Mouse (Mus musculus) intestine, embryonic 15.5 days (tissue): Measurements from ENCODE around the gene Adap2. TPM values are rescaled to one million over a fixed set of nuclear protein-coding genes. Genes with fewer than 3 reads are reported as not detected.
A peak's percentile ranks its signal among the peaks of the same experiment; 100 is the strongest.
"Not testable (repeated sequence)": the region's sequence is repeated elsewhere in the genome, so short reads cannot be mapped to it uniquely, and the experiment has no call there.

Experiments
- ATAC-seq: fragments of 200-750 bp; cut with Nextera tagmentation; 2 replicates; pipeline ENCODE4 v1.8.0; 2017; ENCODE audit warnings: moderate TSS enrichment, moderate library complexity
- H3K27ac ChIP-seq: fragments of 300-500 bp; sonication (generic); 2 replicates; pipeline ENCODE4 v1.5.1; 2015; ENCODE audit warnings: mild to moderate bottlenecking, inconsistent platforms
- H3K27me3 ChIP-seq: fragments of 300-500 bp; sonication (generic); replicated peaks from 2 replicates; pipeline ENCODE4 v1.6.1; 2015; ENCODE audit warnings: inconsistent platforms
- H3K36me3 ChIP-seq: fragments of 300-500 bp; sonication (generic); 2 replicates; pipeline ENCODE4 v1.6.1; 2015; ENCODE audit warnings: inconsistent platforms
- H3K4me1 ChIP-seq: fragments of 300-500 bp; sonication (generic); replicated peaks from 2 replicates; pipeline ENCODE4 v1.6.1; 2015; ENCODE audit warnings: inconsistent platforms
- H3K4me2 ChIP-seq: fragments of 300-500 bp; sonication (generic); replicated peaks from 2 replicates; pipeline ENCODE4 v1.6.1; 2015; ENCODE audit warnings: mild to moderate bottlenecking, inconsistent platforms
- H3K4me3 ChIP-seq: fragments of 300-500 bp; sonication (generic); replicated peaks from 2 replicates; pipeline ENCODE4 v1.5.1; 2015; ENCODE audit warnings: inconsistent platforms
- H3K9ac ChIP-seq: fragments of 300-500 bp; sonication (generic); 2 replicates; pipeline ENCODE4 v1.6.1; 2015; ENCODE audit warnings: inconsistent platforms
- H3K9me3 ChIP-seq: fragments of 300-500 bp; sonication (generic); 2 replicates; pipeline ENCODE4 v1.6.1; 2016; ENCODE audit warnings: inconsistent platforms
- WGBS: fragments of 180-500 bp; shearing (Covaris S2); methylation state at CpG from one replicate; pipeline ENCODE4 v1.1.7; 2015; 5-methylcytosine and 5-hydroxymethylcytosine counted together
- polyA plus RNA-seq: library from polyadenylated mRNA; unstranded; fragments of >200 nt; fragmentation: Nextera tagmentation; extraction: Ambion mirVana; gene quantifications from 2 replicates; pipeline ENCODE4 v1.2.1, GENCODE M21; 2015

The Adap2 gene
- polyA plus RNA-seq, 1 experiment from 2014 or later: 3.6 TPM

DNA sequence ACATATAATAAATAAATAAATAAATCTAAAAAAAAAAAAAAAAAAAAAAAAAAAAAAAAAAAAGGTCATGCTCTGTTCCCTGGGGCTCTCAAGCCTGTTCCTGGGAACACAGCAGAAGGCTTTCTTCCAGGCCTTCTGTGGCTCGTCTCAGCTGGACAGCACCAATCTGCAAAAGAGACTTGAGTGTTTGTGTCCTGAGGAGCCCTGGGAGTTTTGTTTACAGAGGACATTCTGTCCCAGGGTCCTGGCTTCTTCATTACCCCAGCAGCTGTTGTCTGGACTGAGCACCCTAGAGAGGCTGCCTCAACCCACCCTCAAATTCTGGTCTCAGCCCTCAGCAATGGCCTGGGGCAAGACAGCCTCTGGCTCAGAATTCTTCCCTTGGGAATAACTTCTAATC is 5.6 kb upstream of the Adap2 start:
- H3K27me3 ChIP-seq: 0 out of 2 replicates have a peak, but pooled peaks cover 3% of the 10 kb centered on the region
- no peaks in the 10 kb centered on the region for H3K9me3 ChIP-seq
- H3K27ac ChIP-seq: no peak overlapping the region
- H3K9ac ChIP-seq: no peak overlapping the region
- no peak overlapping the region for H3K4me2 ChIP-seq
- no peaks in the 10 kb centered on the region for H3K36me3 ChIP-seq
- 19% methylated on average over 1 of the region's 1 CpGs for WGBS
- H3K4me1 ChIP-seq: no peaks in the 10 kb centered on the region
- no peak overlapping the region for H3K4me3 ChIP-seq
- no peak for ATAC-seq

DNA sequence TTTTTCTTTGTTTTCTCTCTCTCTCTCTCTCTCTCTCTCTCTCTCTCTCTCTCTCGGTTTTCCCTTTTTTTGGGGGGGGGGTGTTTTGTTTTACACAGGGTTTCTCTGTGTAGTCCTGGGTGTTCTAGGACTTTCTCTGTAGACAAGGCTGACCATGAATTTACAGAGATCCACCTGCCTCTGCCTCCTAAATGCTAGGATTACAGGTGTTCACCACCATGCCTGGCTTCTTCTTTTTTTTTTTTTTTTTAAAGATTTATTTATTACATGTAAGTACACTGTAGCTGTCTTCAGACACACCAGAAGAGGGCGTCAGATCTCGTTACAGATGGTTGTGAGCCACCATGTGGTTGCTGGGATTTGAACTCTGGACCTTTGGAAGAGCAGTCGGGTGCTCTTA is 4.9 kb upstream of the Adap2 start:
- not testable (repeated sequence) for H3K27ac ChIP-seq, H3K9ac ChIP-seq, H3K9me3 ChIP-seq, H3K4me2 ChIP-seq, H3K4me1 ChIP-seq, H3K27me3 ChIP-seq, H3K4me3 ChIP-seq, ATAC-seq, H3K36me3 ChIP-seq
- 67% methylated on average over 3 of the region's 4 CpGs for WGBS

DNA sequence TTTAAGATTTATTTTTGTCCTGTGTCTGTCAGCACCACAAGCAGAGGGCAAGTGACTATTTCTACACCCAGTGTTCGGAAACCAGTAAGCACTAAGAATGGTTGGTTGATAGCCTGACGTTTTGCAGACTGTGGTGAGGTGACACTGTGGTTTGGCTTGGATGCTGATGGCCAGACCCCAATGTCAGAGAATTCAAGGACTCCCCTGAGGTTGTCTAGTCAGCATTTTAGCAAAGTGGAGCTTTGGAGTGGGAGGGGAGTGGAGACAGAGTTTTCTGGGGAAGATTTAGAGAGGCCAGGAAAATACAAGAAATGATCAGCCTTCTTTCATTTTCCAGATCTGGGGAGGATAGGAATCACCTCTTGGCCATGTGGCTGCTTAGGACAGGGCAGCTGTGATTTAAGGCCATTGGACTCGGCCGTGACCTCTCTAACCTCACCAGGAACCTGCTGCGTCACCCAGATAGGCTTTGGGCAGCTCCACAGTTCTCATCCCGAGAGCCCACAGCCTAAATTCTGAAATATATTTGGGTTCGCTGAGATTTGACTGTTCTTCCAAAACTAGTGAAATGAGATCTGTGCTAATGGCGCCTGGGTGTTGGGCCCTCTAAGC is 4.4 kb upstream of the Adap2 start:
- no peak for ATAC-seq
- H3K9ac ChIP-seq: no peak overlapping the region
- WGBS: 78% methylated on average over 8 of the region's 8 CpGs

DNA sequence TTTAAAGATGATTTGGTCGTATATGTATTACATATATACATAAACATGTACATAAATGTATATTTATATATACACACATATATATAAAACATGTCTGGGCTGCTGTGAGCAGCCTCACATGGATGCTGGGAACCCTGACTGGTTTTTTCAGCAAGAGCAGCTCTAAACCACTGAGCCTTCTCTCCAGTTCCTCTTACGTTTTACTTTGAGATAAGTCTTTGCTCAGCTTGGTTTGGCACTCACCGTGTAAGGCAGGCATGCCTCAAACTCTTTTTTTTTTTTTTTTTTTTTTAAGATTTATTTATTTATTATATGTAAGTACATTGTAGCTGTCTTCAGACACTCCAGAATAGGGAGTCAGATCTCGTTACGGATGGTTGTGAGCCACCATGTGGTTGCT is 3.3 kb upstream of the Adap2 start:
- Histone ChIP-seq H3K36me3 (no peaks in the 10 kb centered on the region), H3K4me2 (no peak overlapping the region), H3K9ac (no peak overlapping the region), H3K27ac (no peak overlapping the region), H3K9me3 (no peaks in the 10 kb centered on the region), H3K27me3 (peaks cover 16% of the 10 kb centered on the region), H3K4me1 (no peaks in the 10 kb centered on the region), H3K4me3 (no peak overlapping the region)
- ATAC-seq: no peak
- WGBS: 67% methylated on average over 5 of the region's 5 CpGs

More for the DNA sequence above, 4.4 kb upstream of the Adap2 start:
- H3K27ac ChIP-seq: no peak overlapping the region
- H3K27me3 ChIP-seq: peaks cover 9% of the 10 kb centered on the region
- no peaks in the 10 kb centered on the region for H3K9me3 ChIP-seq
- H3K36me3 ChIP-seq: no peaks in the 10 kb centered on the region
- H3K4me2 ChIP-seq: no peak overlapping the region
- H3K4me1 ChIP-seq: no peaks in the 10 kb centered on the region
- H3K4me3 ChIP-seq: no peak overlapping the region

DNA sequence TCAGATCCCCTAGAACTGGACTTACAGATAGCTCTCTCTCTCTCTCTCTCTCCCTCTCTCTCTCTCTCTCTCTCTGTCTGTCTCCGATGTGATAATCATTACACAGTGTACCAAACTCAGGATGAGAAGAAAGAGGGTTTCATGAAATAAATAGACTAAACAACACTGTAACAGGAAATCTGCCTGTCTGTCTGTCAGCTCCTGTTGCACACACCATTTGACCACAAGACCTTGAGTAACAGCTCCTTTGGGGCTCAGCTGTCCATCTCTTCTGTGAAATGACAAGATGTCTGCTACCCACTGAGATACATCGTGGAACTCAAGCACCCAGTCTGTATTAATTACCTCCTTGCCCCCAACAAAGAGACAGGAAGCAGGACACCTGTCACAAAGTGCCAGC is 2.4 kb upstream of the Adap2 start:
- WGBS: 52% methylated on average over 2 of the region's 2 CpGs
- ATAC-seq: no peak
- Histone ChIP-seq H3K4me1 (no peaks in the 10 kb centered on the region), H3K9me3 (no peaks in the 10 kb centered on the region), H3K27me3 (peaks cover 16% of the 10 kb centered on the region), H3K9ac (no peak overlapping the region), H3K36me3 (no peaks in the 10 kb centered on the region), H3K4me3 (no peak overlapping the region), H3K27ac (0 out of 2 replicates have a peak overlapping the region, but pooled peaks have one; percentile 6), H3K4me2 (no peak overlapping the region)

DNA sequence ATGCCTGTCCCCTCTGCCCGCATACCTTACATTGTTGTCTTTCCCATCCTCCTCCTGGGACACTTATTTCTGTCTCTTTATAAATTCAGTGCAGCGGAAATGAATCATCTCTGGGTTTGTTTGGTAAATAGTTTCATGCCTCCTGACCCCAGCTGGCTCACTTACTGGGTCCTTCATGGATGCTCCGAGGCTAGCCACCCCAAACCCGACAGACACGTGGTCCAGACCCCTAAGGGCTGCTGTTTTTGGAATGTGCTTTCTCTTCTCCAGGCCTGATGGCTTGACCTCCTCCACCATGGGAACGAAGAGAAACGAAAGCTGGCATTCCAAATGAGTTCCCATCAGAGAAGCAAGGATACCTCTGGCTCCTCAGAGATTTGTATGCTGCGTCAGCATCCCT is 1.5 kb upstream of the Adap2 start:
- Histone ChIP-seq H3K4me3 (no peak overlapping the region), H3K4me1 (no peaks in the 10 kb centered on the region), H3K27me3 (peaks cover 16% of the 10 kb centered on the region), H3K9me3 (no peaks in the 10 kb centered on the region), H3K4me2 (no peak overlapping the region), H3K9ac (no peak overlapping the region), H3K36me3 (no peaks in the 10 kb centered on the region), H3K27ac (no peak overlapping the region)
- ATAC-seq: no peak
- WGBS: 62% methylated on average over 8 of the region's 8 CpGs

DNA sequence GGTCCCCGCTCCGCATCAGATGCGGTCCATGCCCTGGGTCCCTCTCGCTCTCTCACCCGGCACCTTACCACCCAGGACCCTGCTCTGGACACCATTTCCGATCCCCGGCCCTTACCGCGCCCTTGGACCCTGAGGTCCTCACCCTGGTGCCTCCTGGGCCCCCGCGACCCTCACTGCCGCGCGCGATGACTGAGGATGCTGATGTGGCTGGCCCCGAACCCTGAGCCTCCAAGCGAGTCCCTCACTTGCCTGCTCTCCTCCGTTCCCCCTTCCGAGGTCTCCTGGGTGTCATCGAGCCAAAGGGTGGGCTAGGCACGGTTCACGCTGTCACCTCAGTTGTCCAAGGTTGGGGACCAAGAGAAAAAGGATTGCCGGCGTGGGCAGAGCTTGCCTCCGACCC is 596 bp downstream of the Adap2 start:
- Histone ChIP-seq H3K27ac (no peak overlapping the region), H3K4me3 (peak overlapping the region; percentile 56), H3K4me2 (peak overlapping the region; percentile 87), H3K9me3 (no peaks in the 10 kb centered on the region), H3K36me3 (no peaks in the 10 kb centered on the region), H3K9ac (peak overlapping the region; percentile 53), H3K4me1 (no peaks in the 10 kb centered on the region), H3K27me3 (peaks cover 16% of the 10 kb centered on the region)
- ATAC-seq: 0 out of 2 replicates have a peak, but pooled peaks have one; percentile 5
- 33% methylated on average over 25 of the region's 25 CpGs for WGBS

DNA sequence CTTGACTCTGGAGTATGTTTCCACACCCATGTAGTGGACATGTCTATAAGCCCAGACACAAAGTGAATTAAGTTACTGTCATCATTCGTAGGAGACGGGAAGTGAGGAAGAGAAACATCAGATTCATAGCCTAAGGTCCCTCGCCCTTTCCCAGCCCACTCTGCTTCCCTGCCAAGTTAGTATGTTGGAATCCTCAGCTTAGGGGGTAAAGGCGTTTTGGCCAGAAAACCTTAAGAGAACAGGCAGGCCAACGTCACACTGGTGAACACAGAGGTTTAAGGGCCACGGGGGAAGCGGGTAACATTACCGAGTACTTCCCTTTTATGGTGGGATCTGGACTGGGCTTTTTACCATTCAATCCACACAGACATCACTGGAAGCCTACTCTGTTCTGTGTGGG is 1.6 kb downstream of the Adap2 start:
- Histone ChIP-seq H3K27me3 (peaks cover 16% of the 10 kb centered on the region), H3K36me3 (no peaks in the 10 kb centered on the region), H3K27ac (no peak overlapping the region), H3K9me3 (no peaks in the 10 kb centered on the region), H3K4me1 (no peaks in the 10 kb centered on the region), H3K9ac (no peak overlapping the region), H3K4me2 (no peak overlapping the region; the same call in 1 of the 2 replicates), H3K4me3 (no peak overlapping the region)
- 78% methylated on average over 8 of the region's 8 CpGs for WGBS
- ATAC-seq: no peak

DNA sequence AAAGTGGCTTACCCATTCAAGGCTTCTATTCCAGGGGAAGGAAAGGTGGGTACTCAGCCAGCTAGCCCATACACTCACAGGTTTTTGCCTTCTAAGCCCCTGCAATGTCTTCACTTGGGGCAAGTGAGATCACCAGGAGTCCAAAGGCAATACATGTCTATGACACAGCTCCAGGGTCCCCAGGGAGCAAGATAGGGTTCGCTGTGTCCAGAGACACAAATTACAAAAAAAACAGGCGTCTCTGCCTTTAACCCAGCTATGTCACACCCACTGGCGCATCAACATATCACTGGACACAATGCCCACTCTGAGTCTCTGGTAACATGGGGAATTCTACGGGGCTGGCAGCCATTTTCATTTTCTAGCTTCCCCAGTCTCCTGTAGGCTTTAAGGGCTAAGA is 2.1 kb downstream of the Adap2 start:
- 88% methylated on average over 4 of the region's 4 CpGs for WGBS
- Histone ChIP-seq H3K27me3 (peaks cover 16% of the 10 kb centered on the region), H3K9ac (no peak overlapping the region), H3K9me3 (no peaks in the 10 kb centered on the region), H3K36me3 (no peaks in the 10 kb centered on the region), H3K27ac (no peak overlapping the region), H3K4me3 (no peak overlapping the region), H3K4me1 (no peaks in the 10 kb centered on the region), H3K4me2 (no peak overlapping the region; the same call in 1 of the 2 replicates)
- ATAC-seq: no peak

DNA sequence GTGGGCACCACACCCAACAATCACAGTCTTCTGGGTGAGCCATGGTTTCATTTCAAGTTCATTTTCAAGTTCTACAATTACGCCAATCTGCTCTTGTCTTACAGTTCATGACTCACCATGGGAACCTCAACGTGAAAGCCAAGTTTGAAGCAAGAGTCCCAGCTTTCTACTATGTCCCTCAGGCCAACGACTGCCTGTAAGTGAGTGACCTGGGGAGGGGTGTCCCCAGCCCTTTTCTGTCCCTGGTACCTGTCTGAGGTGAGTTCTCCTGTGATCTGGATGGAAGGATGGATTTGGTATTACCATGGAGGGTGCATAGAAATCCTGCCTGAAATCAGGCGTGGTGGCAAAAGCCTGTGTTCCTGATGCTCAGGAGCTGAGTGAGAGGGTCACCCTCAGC is 2.9 kb downstream of the Adap2 start:
- 81% methylated on average over 4 of the region's 4 CpGs for WGBS
- ATAC-seq: no peak

DNA sequence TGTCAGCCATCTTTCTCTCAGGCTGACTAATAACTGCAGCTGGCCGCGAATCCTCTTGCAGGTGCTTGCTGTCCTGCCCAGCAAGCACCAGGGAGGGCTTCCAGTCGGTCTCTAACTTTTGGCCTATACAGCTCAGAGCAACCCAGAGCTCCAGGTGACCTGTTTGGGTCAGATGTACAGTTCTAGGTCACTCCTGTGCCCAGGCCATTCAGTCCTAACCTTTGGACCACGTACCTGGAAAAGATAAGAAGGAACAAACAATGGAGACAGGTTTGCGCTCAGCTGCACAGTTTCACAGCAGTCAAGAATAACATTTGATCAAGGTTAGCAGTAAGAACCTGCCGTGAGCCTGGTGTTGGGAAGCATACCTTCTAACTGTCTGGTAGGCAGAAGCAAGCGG is 5.1 kb downstream of the Adap2 start:
- H3K27me3 ChIP-seq: peaks cover 13% of the 10 kb centered on the region
- H3K9me3 ChIP-seq: no peaks in the 10 kb centered on the region
- peak; percentile 49; the same call in 1 of the 2 replicates for ATAC-seq
- no peaks in the 10 kb centered on the region for H3K4me1 ChIP-seq
- H3K36me3 ChIP-seq: no peaks in the 10 kb centered on the region
- H3K4me2 ChIP-seq: no peak overlapping the region
- 66% methylated on average over 7 of the region's 7 CpGs for WGBS
- H3K27ac ChIP-seq: no peak overlapping the region
- H3K9ac ChIP-seq: no peak overlapping the region
- no peak overlapping the region for H3K4me3 ChIP-seq

More for the DNA sequence above, 2.9 kb downstream of the Adap2 start:
- peaks cover 13% of the 10 kb centered on the region for H3K27me3 ChIP-seq
- no peaks in the 10 kb centered on the region for H3K4me1 ChIP-seq
- H3K36me3 ChIP-seq: no peaks in the 10 kb centered on the region
- no peak overlapping the region for H3K27ac ChIP-seq
- H3K9me3 ChIP-seq: no peaks in the 10 kb centered on the region
- no peak overlapping the region for H3K4me2 ChIP-seq
- H3K9ac ChIP-seq: no peak overlapping the region
- H3K4me3 ChIP-seq: no peak overlapping the region

DNA sequence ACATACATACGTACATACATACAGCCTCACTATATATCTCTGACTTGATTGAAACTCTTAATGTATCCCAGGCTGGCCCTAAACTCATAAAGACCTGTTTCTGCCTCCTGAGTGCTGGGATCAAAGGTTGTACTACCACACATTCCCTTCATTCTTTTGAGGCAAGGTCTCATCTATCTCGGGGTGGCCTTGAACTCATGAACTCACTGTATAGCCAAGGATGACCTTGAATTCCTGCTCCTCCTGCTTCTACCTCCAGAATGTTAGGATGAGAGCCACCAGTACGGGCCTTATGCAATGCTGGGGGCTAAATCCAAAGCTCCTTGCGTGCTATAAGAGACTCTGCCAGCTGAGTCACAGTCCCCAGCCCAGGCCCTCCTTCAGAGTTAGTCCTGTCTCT is 7.1 kb downstream of the Adap2 start:
- no peak overlapping the region for H3K4me3 ChIP-seq
- 75% methylated on average over 4 of the region's 4 CpGs for WGBS
- no peaks in the 10 kb centered on the region for H3K4me1 ChIP-seq
- no peak overlapping the region for H3K9ac ChIP-seq
- ATAC-seq: no peak
- H3K9me3 ChIP-seq: no peaks in the 10 kb centered on the region
- H3K4me2 ChIP-seq: no peak overlapping the region
- H3K36me3 ChIP-seq: no peaks in the 10 kb centered on the region
- no peak overlapping the region for H3K27ac ChIP-seq
- H3K27me3 ChIP-seq: no peaks in the 10 kb centered on the region

DNA sequence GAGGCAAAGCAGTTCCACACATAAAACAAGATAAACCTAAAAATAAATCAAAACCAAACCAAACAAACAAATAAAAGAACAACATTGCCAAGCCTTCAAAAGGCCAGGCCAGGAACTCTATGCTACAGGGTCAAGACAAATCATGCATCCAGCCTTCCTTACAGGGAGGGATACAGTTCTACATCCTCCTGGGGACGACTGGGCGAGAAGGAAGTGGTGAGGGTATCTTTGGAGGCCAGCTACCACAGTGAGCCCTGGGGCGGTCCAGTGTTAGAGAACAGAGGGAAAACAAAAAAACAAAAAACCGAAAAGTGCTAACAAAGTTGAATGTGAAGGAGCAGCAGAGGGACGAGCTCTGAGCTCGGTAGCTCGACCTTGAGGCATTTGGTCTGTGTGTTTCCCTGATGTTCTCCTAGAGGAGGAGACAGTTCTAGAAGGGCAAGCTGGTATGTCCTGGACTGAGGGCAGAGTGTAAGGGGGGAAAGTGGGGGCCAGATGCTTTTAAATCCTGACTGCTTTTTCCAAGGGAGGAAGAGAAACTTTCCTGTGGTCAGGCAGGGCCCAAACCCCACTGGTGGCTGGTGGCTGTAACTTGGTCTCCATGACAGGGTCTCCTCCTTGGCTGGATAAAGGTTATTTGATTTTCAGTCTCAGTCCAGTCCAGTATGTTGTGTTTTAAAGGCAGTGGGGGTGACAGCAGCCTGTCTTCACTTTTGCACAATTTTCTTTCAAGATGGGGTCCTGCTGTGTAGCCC is 9.6 kb downstream of the Adap2 start:
- Histone ChIP-seq H3K9ac (no peak overlapping the region), H3K4me2 (no peak overlapping the region), H3K27me3 (no peaks in the 10 kb centered on the region), H3K4me1 (no peaks in the 10 kb centered on the region), H3K36me3 (no peaks in the 10 kb centered on the region), H3K9me3 (no peaks in the 10 kb centered on the region), H3K4me3 (no peak overlapping the region), H3K27ac (no peak overlapping the region)
- no peak for ATAC-seq
- whole genome bisulfite sequencing: 63% methylated on average over 7 of the region's 7 CpGs
